23 mouse cellular contexts compared by ENCODE assay signal in the genomic region with DNA sequence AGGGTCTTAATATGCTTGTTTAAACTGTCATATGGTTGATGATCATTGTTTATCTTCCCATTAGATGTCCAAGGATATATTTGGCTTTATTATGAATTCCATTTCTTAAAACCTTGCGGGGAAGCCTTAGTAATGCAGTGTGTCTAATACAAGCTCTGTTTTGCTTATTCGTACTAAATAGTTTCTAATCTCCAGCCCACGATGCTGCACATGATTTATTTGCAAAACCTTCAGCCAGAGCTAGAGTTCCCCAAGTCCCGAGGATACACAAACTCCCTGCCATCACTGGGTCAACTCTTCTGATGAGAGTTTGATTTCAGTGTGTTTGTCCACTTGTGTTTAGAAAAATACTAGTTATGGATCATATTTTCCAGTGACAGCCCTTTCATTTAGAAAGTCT.
"Had no signal": no experiment of that assay in that cellular context is flagged by ENCODE, and none has a peak within 500 bp of the region (broad histone marks: within the 10 kb centered on the region; RNA-seq: fewer than 3 reads in every experiment).

No protein-coding gene starts in this region.

- H3K4me1 ChIP-seq: hindbrain, embryonic 13.5 days; hindbrain, embryonic 15.5 days; limb, embryonic 10.5 days; limb, embryonic 12.5 days had no signal

- DNase-seq: forebrain, postnatal 0 days; gastrocnemius, postnatal 14 days; gastrocnemius, postnatal 36 days; heart, adult 11 months; heart, adult 2 months; heart, postnatal 14 days; heart, postnatal 36 days; kidney, adult 11 months; kidney, adult 2 months; kidney, postnatal 25 days; kidney, postnatal 4 days; liver had no signal

- ATAC-seq: forebrain, postnatal 0 days; hindbrain, postnatal 0 days; intestine, embryonic 16.5 days had no signal

- H3K9ac ChIP-seq: forebrain, postnatal 0 days; heart, embryonic 13.5 days; heart, embryonic 15.5 days; hindbrain, embryonic 13.5 days; hindbrain, embryonic 15.5 days; limb, embryonic 12.5 days had no signal

- H3K27me3 ChIP-seq: heart, embryonic 13.5 days; heart, embryonic 15.5 days; hindbrain, embryonic 13.5 days; hindbrain, embryonic 15.5 days; limb, embryonic 12.5 days had no signal

- H3K36me3 ChIP-seq: heart, embryonic 13.5 days; heart, embryonic 15.5 days; hindbrain, embryonic 13.5 days; hindbrain, embryonic 15.5 days; limb, embryonic 10.5 days; limb, embryonic 12.5 days had no signal

- H3K9me3 ChIP-seq: heart, embryonic 15.5 days; hindbrain, embryonic 15.5 days; limb, embryonic 10.5 days had no signal

- H3K4me2 ChIP-seq: heart, embryonic 11.5 days; heart, embryonic 13.5 days; heart, embryonic 15.5 days; hindbrain, embryonic 13.5 days; hindbrain, embryonic 15.5 days; limb, embryonic 12.5 days had no signal

- H3K27ac ChIP-seq: heart, adult 2 months; heart, embryonic 13.5 days; heart, embryonic 15.5 days; hindbrain, embryonic 13.5 days; hindbrain, embryonic 15.5 days; hindbrain, postnatal 0 days; layer of hippocampus, adult 2 months; left cerebral cortex, adult 2 months; limb, embryonic 10.5 days; limb, embryonic 12.5 days had no signal

- H3K4me3 ChIP-seq: heart, adult 2 months; heart, embryonic 13.5 days; heart, embryonic 15.5 days; hindbrain, embryonic 13.5 days; hindbrain, embryonic 15.5 days; layer of hippocampus, adult 2 months; left cerebral cortex, adult 2 months; limb, embryonic 10.5 days; limb, embryonic 12.5 days had no signal
